Mouse (Mus musculus): ENCODE data around the gene Pgpep1l.
"Not testable (repeated sequence)": the region's sequence is repeated elsewhere in the genome, so short reads cannot be mapped to it uniquely, and the experiment has no call there.

Pgpep1l gene

GRCm38 (mm10) chr7:68264028-68264453 is at the start of gene Pgpep1l:
TSS of gene Pgpep1l (minus strand) at chr7:68264233.
- peak; percentile 86 for DNase-seq

DNA sequence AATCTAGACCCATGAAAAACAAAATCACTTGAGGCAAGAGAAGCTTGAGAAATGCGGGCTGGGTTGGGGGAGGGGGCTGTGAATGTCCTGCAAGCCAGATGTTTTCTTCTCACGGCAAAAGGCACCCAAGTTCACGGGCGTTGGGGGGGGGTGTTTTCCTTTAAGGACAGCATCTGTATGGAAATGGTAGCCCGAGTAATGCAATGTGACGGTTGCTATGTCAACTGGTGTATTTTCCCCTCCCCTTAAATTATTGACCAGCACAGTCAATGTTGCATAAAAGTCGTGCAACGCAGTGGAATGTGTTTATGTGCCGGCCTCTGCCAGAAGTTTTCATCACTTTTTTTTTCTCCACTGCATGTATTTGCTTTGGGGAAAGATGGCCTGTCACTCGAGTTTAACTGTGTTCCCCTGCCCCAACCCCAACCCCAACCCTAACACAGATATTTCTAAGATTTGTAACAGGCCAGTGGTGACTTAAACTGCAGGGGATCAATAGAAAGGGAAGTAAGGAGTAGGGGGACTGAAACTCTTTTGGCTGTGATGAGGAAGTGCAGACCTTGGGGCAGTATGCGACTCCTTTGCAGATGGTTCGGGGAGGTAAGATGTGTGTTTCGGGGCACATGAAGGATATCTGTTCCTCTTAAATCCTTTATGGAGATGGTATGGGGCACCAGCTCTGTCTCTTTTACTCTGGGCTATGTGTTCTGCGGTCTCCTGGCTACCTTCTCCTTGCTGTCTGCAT is 49.2 kb upstream of the Pgpep1l start:
- no peak for DNase-seq

- no peak for DNase-seq
Observed at GRCm38 (mm10) chr7:68312395-68312794, 48.4 kb upstream of the Pgpep1l start.

DNA sequence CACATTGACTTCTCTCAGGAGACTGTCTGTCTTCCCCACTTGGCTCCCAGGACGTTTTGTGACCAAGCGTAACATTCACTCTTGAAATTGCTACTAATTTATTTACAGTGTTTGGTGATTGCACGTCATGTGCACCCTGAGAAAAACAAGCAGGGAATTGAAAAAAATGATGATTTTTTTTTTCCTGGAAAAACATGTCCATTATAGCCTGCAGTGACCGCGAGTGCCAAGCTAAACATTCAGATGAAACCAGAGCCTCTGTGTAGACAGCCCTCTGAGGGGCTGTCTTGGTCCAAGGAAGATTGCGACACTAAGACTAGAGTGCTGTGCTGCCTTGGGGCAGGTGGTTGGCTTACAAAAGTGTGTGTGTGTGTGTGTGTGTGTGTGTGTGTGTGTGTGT is 47.4 kb upstream of the Pgpep1l start:
- peak; percentile 19 for DNase-seq

DNA sequence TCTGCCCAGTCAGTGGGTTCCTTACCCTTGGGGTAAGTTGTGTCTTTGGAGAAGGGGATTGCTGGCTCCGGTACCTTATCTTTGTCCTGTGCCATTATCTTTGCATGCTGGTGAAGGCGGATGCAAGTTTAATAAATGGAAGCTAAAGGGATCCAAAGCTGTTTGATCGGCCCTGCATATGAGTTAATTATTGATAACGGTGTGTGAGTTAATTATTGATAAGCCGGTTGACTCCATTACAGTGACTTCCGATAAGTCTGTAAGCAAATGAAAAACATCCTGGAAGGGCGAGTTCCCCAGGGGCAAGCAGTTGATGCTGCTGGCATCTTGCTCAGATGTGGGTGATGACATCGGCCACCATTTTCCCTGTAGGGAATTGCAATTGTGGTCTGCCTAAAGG is 42.7 kb upstream of the Pgpep1l start:
- DNase-seq, result peak; percentile 65

DNA sequence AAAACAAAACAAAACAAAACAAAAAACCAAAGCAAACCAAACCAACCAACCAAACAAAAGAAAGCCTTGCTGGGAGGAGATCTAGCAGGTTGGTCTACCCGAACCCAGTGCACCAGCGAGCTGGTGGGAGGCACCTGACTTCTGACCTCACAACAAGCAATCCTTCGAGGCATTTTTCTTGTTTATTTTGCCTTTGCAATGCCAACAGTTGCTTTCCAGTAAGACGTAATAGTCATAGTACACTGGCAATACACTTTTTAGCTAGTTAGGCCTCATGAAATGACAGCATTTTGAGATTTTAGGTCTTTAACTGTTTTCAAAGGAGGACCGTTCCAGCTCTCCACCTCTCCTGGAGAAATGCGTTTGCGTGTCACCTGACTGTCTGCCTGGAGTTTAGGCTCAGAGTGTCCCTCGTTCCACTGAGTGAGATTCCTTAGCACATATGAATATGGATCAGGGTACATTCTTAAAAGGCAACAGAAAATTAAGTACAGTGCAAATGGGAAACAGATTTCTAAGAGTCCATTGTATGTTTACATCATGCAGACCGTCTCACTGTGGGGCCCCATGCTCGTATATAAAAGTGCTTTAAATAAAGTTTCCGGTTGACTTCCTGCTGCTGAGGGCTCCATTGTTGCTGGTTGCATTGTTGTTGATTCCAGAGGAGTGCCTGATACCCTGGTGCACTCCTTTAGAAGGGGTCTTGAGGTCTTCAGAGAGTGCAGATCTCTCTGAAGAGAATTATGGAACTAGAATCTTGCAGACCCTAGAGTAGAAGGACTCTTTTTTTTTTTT is 41.9 kb upstream of the Pgpep1l start:
- no peak for DNase-seq

- DNase-seq, result no peak
Observed at GRCm38 (mm10) chr7:68303685-68304084, 39.7 kb upstream of the Pgpep1l start.

DNA sequence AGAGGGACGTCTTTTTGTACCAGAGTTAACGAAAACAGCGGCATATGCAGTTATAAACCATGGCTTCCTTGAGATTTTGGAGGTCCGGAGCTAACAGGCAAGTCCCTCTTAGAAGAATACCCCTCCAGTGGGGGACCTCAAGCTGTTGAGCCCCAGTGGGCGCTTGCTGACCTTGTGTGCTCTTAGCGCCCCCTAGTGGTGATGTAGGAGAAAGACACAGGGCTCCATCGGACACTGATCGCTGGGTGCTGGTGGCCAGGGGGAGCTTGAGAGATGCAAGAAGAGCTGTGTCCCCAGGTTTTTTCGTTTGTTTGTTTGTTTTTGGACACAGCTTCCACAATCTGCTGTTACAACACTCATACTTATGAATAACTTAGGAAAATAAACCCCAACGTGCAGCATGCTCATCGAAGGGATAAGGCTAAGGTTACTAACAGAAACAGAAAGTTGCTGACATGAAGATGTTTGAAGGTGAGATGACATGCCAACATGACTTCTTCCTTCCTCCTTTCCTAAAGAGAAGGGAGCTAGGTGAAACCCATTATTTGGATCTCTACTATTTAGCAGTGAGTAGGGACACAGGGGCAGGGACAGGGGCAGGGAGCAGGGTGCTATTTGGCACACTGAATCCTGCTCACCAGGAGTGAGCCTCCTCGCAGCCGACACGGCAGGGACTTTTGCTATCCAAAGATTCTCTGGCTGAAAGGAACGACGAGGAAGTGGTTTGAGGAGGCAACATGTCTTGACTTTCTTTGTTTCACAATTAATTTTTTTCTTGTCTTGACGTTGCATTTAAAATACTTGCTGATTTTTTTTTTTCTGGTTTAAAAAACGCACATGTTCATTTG is 38.8 kb upstream of the Pgpep1l start:
- DNase-seq, result peak; percentile 73

DNA sequence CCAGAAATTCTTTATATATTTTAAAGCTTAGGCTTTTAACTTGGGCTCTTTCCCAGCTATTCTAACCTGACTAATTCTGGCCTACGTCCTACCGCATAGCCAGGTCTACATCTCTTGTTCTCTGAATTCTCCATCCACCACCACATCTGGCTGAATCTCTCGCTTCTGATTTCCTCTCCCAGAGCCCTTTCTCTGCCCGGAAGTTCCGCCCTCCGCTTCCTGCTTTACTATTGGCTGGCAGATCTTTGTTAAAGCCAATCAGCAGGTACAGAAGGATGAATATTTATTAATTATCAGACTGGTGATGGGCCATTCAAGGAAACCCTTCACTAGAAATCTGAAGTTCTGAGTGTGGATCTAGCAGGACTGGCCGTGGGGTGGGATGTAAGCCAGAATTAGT is 37.1 kb upstream of the Pgpep1l start:
- DNase-seq, result no peak

DNA sequence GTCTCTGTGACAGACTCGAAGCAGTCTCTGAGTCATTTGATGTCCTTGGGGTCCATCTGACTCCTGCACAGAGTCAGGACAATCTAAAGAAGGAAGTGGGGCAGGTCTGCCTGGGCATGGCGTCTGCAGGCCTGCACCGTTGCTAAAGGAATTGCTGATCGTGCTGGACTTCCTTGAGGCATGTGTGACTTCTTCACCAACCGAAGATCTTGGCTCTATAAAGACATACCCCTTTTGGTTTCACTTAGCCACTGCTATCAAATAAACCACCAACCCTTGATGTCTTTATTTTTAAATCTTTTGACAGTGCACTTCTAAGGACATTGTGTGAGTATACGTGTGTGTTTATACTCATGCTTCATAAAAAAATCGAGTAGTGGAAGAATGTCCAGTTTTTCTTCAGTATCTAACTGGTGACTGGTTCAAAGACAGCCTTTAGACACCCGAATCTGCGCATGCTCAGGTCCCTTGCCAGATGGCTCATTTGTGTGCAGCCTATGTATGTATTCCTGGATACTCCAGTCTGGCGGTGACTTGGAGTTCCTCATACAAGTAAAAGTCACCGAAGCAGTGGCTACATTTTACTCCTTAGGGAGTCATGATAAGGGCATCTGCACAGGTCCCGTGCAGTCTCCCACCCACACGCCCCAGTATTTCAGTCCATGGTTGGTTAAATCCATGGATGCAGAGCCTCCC is 34.5 kb upstream of the Pgpep1l start:
- no peak for DNase-seq

- no peak for DNase-seq
Observed at GRCm38 (mm10) chr7:68296487-68296886, 32.5 kb upstream of the Pgpep1l start.

GRCm38 (mm10) chr7:68293997-68294789 is 30.2 kb upstream of the Pgpep1l start:
- DNase-seq, result no peak

DNA sequence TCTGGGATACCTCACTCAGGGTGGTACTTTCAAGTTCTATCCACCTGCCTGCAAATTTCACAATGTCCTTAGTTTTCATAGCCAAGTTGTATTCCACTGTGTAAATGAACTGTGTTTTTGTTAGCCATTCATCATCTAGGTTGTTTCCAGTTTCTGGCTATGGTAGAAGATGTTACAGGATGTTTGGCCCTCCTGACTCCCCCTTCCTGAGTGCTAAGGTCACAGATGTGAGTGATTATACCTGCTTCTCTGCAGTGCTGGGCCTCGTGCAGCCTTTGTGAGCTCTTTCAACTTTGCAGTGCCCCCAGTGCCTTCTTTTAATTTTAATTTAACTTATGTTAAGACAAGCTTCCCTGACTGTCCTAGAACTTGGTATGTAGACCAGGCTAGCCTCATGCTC is 27.6 kb upstream of the Pgpep1l start:
- no peak for DNase-seq

DNA sequence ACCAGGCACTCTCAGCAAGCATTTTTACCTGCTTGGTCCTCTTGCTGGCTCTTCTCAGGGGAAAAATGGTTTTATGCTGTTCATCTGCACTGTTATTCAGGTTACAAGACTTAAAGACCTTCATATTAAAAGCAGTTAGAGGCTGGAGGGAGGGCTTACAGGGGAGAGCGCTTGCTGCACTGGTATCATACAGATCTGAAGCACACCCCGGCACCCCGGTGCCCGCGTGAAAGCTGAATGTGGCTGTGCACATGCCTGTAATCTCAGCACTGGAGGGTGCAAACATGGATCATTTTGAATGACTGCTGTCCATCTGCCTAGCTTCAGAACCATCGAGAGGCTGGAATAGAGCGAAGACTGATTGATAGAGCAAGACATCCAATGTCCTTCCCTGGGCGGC is 25.0 kb upstream of the Pgpep1l start:
- DNase-seq, result no peak

- not testable (repeated sequence) for DNase-seq
Observed at GRCm38 (mm10) chr7:68288000-68288399, 24.0 kb upstream of the Pgpep1l start.

DNA sequence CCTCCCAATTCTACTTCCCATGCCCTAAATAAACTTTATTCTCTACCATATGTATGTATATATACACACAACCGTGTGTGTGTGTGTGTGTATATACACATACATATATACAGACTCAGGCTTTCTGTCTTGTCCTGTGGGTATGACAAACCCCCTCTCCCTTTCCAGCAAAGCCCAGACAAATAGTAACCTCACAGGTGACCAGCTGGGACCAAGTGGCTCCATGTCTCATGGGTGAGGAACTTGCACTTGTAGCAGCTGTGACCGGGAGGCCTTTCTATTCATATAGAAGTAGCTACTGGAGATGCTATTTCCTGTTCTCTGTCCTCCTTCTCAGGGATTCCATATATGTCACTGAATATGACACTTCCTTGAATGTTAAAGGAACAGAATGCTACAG is 23.5 kb upstream of the Pgpep1l start:
- no peak for DNase-seq

DNA sequence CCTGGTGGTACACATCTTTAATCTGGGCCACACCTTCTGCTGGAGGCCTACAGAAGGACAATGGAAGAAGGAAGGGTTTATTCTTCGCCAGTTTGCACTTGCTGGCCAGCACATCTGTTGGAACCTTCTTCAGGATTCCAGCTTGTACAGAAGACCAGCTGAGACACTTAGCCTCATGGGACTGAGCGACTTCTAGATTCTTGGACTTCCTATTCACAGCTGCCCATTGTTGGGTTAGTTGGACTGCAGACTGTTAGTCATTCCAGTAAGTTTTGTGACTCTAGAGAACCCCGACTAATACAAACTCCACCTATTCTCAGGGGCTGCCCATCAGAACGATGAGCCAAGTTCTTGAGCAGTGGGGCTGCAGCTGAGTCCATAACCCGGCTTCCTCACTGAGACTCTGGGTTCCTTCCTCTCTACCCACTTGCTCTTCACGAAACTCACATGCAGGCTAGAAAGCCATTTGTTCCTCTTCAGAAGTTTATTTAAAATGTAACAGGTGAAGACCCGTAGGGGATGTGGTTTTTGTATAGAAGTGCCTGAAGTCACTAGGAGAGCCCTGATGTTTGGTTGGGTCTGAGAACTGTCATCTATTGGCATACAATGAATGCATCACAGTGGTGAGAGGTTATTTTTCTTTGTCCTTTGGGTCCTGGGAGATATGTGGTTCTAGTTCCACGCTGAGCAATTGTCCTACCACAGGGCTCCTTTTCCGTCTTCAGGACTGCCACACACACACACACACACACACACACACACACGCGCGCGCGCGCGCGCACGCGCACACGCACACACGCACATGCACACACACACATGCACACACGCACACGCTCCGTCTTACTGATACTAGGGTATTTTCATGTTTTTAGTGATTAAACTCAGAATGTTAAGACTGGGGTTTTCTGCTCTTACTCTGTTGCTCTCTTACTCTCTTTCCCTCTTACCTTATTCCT is 22.8 kb upstream of the Pgpep1l start:
- DNase-seq, result no peak

DNA sequence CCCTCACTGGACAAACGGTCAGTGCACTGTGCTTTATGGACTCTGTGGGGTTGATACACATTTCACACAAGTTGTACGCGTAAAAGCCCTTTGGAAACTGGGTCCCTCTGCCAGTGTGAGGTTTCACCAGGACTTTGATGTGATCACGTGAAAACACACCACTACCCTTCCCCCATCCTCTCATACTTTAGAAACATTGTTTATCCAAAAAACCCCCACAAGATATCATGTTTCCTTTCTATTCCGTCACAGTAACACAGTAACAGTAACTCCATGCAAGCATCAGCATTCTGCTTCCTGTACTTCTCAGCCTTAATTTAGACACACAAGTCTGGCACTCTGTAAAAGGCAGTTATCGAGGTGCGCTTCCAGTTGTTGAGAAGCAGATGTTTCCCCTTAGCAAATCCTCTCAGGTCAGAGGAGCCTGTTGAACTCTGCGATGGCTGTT is 21.8 kb upstream of the Pgpep1l start:
- DNase-seq, result peak; percentile 82

GRCm38 (mm10) chr7:68283776-68284175 is 19.7 kb upstream of the Pgpep1l start:
- no peak for DNase-seq

- DNase-seq, result not testable (repeated sequence)
Observed at GRCm38 (mm10) chr7:68283133-68283520, 19.1 kb upstream of the Pgpep1l start.
